Mouse (Mus musculus) cerebellum, adult 8-10 months (tissue): Measurements from ENCODE around the gene Mthfsl.
"Not testable (repeated sequence)": the region's sequence is repeated elsewhere in the genome, so short reads cannot be mapped to it uniquely, and the experiment has no call there.

Experiments used
- DNase-seq: peaks from one replicate; pipeline ENCODE4 v3.0.0; 2022

Mthfsl gene

DNA sequence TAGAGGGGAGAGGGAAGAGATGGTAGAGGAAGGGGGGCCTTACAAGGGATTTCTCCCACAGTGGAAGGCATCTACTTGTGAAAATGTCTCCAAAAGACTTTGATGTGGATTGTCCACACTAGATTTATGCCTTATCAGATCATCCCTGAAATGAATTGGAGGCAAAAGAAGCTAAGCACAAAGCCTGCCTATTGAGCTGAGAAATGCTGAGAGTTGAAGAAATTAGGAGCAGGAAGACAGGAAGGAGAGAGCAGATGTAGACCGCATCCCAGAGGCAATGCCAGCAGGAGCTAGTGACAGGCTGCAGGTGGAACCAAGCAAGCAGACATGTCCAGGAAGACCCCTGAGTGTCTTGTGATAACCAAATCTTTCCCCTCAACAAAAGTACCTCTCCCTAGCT is 33.4 kb downstream of the Mthfsl start:
- DNase-seq: peak; percentile 19

DNA sequence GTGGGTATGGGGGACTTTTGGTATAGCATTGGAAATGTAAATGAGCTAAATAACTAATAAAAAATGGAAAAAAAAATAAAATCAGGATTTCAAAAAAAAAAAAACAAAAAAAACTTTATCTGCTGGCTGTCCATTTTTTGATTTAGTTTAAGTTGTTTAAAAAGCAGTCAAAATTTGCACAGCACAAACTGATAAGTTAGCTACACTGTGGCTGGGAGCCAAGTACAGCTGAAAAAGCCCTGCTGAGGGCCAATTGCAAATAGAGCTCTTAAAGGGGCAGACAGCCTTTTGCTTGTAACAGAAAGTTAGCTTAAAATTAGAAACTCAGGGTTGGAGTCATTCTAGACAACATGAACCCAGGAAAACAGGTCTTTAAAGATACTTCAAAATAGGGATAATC is 61.8 kb downstream of the Mthfsl start:
- not testable (repeated sequence) for DNase-seq

DNA sequence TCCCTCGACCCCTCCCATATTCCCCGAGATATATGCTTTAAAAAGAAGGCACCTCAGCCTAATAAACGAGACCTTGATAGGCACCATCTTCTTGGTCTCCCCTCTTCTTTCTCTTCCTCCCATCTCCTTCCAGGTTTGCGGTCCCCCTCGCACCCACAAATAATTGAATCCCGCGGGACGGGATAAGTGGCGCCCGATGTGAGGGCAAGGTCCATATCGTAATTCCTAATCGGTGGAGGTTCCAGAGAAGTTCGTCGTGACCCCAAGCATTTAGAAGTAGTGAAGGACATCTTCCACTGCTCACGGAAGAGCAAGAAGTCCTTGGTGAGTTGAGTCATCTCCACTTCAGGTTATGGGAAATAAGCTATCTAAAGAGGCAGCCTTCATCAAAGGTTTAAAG is 69.4 kb downstream of the Mthfsl start:
- not testable (repeated sequence) for DNase-seq
